Mouse (Mus musculus): ENCODE measurements around the gene Dip2c. TPM values are rescaled to one million over a fixed set of nuclear protein-coding genes. Genes with fewer than 3 reads are reported as not detected.
A peak's percentile ranks its signal among the peaks of the same experiment; 100 is the strongest.

The Dip2c gene
- polyA plus RNA-seq, 1 experiment: 0.15 TPM

GRCm38 (mm10) chr13:9457420-9458308 is 181.3 kb downstream of the Dip2c start:
- no peaks in the 10 kb centered on the region for H3K9me3 ChIP-seq
- no peak overlapping the region for H3K4me3 ChIP-seq (replicated peaks)
- no peak for TF ChIP-seq FLI1 (IDR thresholded peaks at IDR 0.05; ENCODE audit: low read length)
- no peaks in the 10 kb centered on the region for H3K36me3 ChIP-seq (replicated peaks; ENCODE audit: low read length)
- H3K27me3 ChIP-seq (replicated peaks): no peaks in the 10 kb centered on the region
- peaks cover 3% of the 10 kb centered on the region; the same call in 1 of the 2 replicates for H3K4me1 ChIP-seq

- Histone ChIP-seq H3K27me3 (replicated peaks) (no peaks in the 10 kb centered on the region), H3K4me1 (peaks cover 7% of the 10 kb centered on the region), H3K9me3 (no peaks in the 10 kb centered on the region), H3K4me3 (replicated peaks) (no peak overlapping the region), H3K36me3 (replicated peaks; ENCODE audit: low read length) (no peaks in the 10 kb centered on the region)
- TF ChIP-seq GATA1 (IDR thresholded peaks at IDR 0.05; ENCODE audit: borderline replicate concordance, low read length) (no peak), FLI1 (IDR thresholded peaks at IDR 0.05; ENCODE audit: low read length) (no peak)
These were observed 188.1 kb downstream of the Dip2c start for GRCm38 (mm10) chr13:9464457-9464856.

- Histone ChIP-seq H3K36me3 (replicated peaks; ENCODE audit: low read length) (no peaks in the 10 kb centered on the region), H3K4me1 (peaks cover 21% of the 10 kb centered on the region), H3K4me3 (replicated peaks) (no peak overlapping the region), H3K9me3 (no peaks in the 10 kb centered on the region), H3K27me3 (replicated peaks) (no peaks in the 10 kb centered on the region)
- TF ChIP-seq GATA1 (IDR thresholded peaks at IDR 0.05; ENCODE audit: borderline replicate concordance, low read length) (no peak), FLI1 (IDR thresholded peaks at IDR 0.05; ENCODE audit: low read length) (no peak)
These were observed 190.9 kb downstream of the Dip2c start for GRCm38 (mm10) chr13:9467216-9467615.

- no peak for TF ChIP-seq FLI1 (IDR thresholded peaks at IDR 0.05; ENCODE audit: low read length)
- no peak for TF ChIP-seq GATA1 (IDR thresholded peaks at IDR 0.05; ENCODE audit: borderline replicate concordance, low read length)
- Histone ChIP-seq H3K4me1 (peaks cover 30% of the 10 kb centered on the region), H3K27me3 (replicated peaks) (no peaks in the 10 kb centered on the region), H3K9me3 (peaks cover 2% of the 10 kb centered on the region; the same call in 1 of the 2 replicates), H3K36me3 (replicated peaks; ENCODE audit: low read length) (peaks cover 3% of the 10 kb centered on the region), H3K4me3 (replicated peaks) (no peak overlapping the region)
These were observed 197.1 kb downstream of the Dip2c start for GRCm38 (mm10) chr13:9473383-9473782.

- Histone ChIP-seq H3K4me1 (0 out of 2 replicates have a peak, but pooled peaks cover 4% of the 10 kb centered on the region), H3K4me3 (replicated peaks) (no peak overlapping the region), H3K27me3 (replicated peaks) (no peaks in the 10 kb centered on the region), H3K36me3 (replicated peaks; ENCODE audit: low read length) (no peaks in the 10 kb centered on the region), H3K9me3 (no peaks in the 10 kb centered on the region)
- TF ChIP-seq FLI1 (IDR thresholded peaks at IDR 0.05; ENCODE audit: low read length) (no peak), GATA1 (IDR thresholded peaks at IDR 0.05; ENCODE audit: borderline replicate concordance, low read length) (no peak)
These were observed 205.4 kb downstream of the Dip2c start for GRCm38 (mm10) chr13:9481722-9482121.

GRCm38 (mm10) chr13:9489696-9490095 is 213.4 kb downstream of the Dip2c start:
- H3K4me3 ChIP-seq (replicated peaks): no peak overlapping the region
- H3K4me1 ChIP-seq: peaks cover 11% of the 10 kb centered on the region
- no peaks in the 10 kb centered on the region for H3K9me3 ChIP-seq
- H3K27me3 ChIP-seq (replicated peaks): no peaks in the 10 kb centered on the region
- TF ChIP-seq GATA1 (IDR thresholded peaks at IDR 0.05; ENCODE audit: borderline replicate concordance, low read length): no peak
- no peak for TF ChIP-seq FLI1 (IDR thresholded peaks at IDR 0.05; ENCODE audit: low read length)
- H3K36me3 ChIP-seq (replicated peaks; ENCODE audit: low read length): no peaks in the 10 kb centered on the region

GRCm38 (mm10) chr13:9494726-9495125 is 218.4 kb downstream of the Dip2c start:
- H3K36me3 ChIP-seq (replicated peaks; ENCODE audit: low read length): no peaks in the 10 kb centered on the region
- H3K27me3 ChIP-seq (replicated peaks): no peaks in the 10 kb centered on the region
- peak overlapping the region; percentile 91 for H3K4me3 ChIP-seq (replicated peaks)
- H3K9me3 ChIP-seq: no peaks in the 10 kb centered on the region
- TF ChIP-seq FLI1 (IDR thresholded peaks at IDR 0.05; ENCODE audit: low read length): no peak
- TF ChIP-seq GATA1 (IDR thresholded peaks at IDR 0.05; ENCODE audit: borderline replicate concordance, low read length): no peak
- peaks cover 7% of the 10 kb centered on the region for H3K4me1 ChIP-seq

- Histone ChIP-seq H3K4me1 (peaks cover 11% of the 10 kb centered on the region), H3K4me3 (replicated peaks) (peak overlapping the region; percentile 71), H3K36me3 (replicated peaks; ENCODE audit: low read length) (no peaks in the 10 kb centered on the region), H3K9me3 (no peaks in the 10 kb centered on the region), H3K27me3 (replicated peaks) (no peaks in the 10 kb centered on the region)
- TF ChIP-seq GATA1 (IDR thresholded peaks at IDR 0.05; ENCODE audit: borderline replicate concordance, low read length) (no peak), FLI1 (IDR thresholded peaks at IDR 0.05; ENCODE audit: low read length) (no peak)
These were observed 228.0 kb downstream of the Dip2c start for GRCm38 (mm10) chr13:9504118-9504856.

GRCm38 (mm10) chr13:9538556-9538955 is 262.2 kb downstream of the Dip2c start:
- Histone ChIP-seq H3K4me3 (replicated peaks) (no peak overlapping the region), H3K36me3 (replicated peaks; ENCODE audit: low read length) (no peaks in the 10 kb centered on the region), H3K9me3 (no peaks in the 10 kb centered on the region), H3K27me3 (replicated peaks) (no peaks in the 10 kb centered on the region), H3K4me1 (no peaks in the 10 kb centered on the region)
- TF ChIP-seq GATA1 (IDR thresholded peaks at IDR 0.05; ENCODE audit: borderline replicate concordance, low read length) (no peak), FLI1 (IDR thresholded peaks at IDR 0.05; ENCODE audit: low read length) (no peak)

Data from megakaryocyte, embryonic 14.5 days (primary cell).